Mouse (Mus musculus) ES-Bruce4 (cell line): Measurements from ENCODE around the gene Mboat7.

Source experiments
- CTCF ChIP-seq: IDR thresholded peaks from one replicate; pipeline ENCODE4 v1.8.1; 2011; ENCODE audit warnings: low read depth, low read length
- POLR2A ChIP-seq: IDR thresholded peaks from one replicate; pipeline ENCODE4 v1.8.1; 2011; ENCODE audit warnings: low read length; ENCODE audit not compliant: insufficient read depth

GRCm38 (mm10) chr7:3684698-3685097 is 8.6 kb downstream of the Mboat7 start:
- no peak for TF ChIP-seq POLR2A
- no peak for TF ChIP-seq CTCF
